Mouse (Mus musculus) layer of hippocampus, postnatal 10 days (tissue): ENCODE results near the gene Zfp821. TPM values are rescaled to one million over a fixed set of nuclear protein-coding genes. Genes with fewer than 3 reads are reported as not detected.

Experiments used
- DNase-seq, 2 experiments: peaks; one replicate each; pipeline ENCODE4 v3.0.0; 2021; ENCODE audit warnings: low spot score in 2 of 2
- long read RNA-seq: library from polyadenylated mRNA; stranded (forward); transcript quantifications from one replicate; pipeline ENCODE4 v2.0.0, GENCODE M21; 2023
- total RNA-seq, 2 experiments: library from RNA; stranded (reverse); gene quantifications; 2 replicates each; pipeline ENCODE4 v1.2.3; 2021

Zfp821 gene
- total RNA-seq: 10 to 100 TPM; 63.7 to 65.0 TPM
- long read RNA-seq, transcript Zfp821-206 (8 exons, 2,033 nt): major isoform, 17 of 58 reads
- long read RNA-seq, transcript Zfp821-201 (9 exons, 2,127 nt): minor isoform, 6 of 58 reads
- long read RNA-seq, partial matches to known transcripts: 6 of 58 reads
- long read RNA-seq, other reads (novel, unspliced or antisense): 26 of 58 reads

DNA sequence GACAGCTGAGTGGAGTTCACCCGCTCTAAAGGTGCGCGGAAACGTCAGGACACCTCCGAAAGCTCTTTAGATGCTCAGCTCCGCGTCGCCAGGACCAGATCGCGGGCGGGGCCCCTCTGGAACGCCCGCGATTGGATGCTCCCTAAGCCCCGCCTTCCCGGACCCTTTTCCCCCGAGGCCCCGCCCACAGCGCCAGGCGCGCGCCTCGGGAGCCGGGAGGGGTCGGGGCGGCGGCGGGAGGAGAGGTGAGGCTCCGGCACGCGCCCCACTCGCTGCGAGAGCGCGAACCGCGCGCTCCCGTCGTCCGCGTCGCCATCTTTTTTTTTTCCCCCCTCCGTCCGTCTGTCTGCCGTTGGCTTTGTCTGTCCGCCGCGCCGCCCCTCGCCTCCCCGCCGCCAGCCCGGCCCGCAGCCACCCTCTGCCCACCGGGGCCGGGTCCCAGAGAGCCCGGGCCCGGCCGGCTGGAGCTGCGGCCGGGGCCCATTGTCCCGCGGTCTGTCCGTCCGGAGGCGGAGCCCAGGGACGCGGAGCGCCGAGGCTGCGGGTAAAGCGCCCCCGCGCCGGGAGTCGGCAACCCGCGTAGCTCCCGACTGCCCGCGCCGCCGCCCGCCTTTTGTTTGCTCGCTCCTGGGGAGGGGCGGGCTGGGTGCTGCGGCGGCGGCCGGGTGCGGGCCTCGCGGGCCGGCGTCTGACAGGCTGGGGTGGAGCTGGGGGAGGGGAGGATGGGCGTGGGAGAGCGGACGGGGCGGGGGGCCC is at the start of gene Zfp821:
TSS of gene Zfp821 (plus strand) at position 227 of the 756 bp plus-strand sequence.
- DNase-seq: peak; percentile 93 to 96

DNA sequence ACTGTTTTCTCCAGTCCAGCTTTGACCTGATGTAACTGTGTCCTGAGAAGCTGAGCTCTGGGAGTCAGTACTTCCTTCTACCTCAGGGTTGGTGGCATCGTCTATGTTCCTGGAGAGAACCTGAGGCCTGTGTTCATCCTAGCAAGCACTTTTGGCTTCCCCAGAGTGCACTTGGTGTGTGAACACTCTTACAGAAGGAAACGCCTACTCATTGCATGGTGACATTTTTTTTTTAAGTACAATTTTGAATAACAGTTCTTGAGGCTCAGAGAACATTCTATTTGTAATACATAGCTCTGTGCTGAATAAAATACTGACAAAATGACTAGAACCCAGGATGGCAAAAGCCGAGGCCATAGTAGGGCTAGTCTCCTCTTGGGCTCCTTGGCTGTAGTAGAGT is 48.5 kb upstream of the Zfp821 start:
- DNase-seq: no peak

DNA sequence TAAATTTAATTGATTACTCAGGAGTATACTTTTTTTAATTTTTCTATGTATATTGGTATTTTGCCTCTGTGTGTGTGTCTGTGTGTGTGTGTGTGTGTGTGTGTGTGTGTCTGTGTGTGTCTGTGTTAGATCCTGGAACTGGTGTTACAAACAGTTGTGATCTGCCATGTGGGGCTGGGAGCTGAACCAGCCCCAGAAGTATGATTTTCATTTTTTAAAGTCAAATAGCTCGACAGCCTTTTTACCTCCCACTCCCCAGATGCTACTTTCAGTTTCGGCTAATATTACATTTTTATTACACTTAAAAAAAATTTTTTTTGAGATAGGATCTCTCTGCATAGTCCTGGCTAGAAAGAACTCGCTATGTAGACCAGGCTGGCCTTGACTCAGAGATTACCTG is 43.0 kb upstream of the Zfp821 start:
- peak in 1 of 2 experiments; percentile 22 for DNase-seq

DNA sequence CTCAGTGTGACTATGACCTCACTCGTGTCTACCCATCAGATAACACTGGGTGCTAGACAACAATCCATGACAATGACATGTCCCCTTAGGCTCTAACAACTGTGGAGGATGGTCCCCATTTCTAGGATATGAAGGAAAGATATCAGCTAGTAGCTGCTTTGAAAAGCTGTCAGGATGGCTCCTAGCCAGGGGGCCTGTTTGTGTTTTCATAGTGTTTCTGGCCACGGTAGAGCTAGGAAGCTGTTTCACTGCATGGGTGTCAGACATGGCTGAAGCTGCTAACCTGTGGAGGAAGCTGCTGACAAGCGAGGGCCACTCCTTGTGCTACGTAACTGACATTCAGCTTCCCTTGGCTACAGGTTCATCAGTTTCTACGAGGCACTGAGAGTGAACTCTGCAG is 38.7 kb upstream of the Zfp821 start:
- peak; percentile 38 to 45 for DNase-seq

DNA sequence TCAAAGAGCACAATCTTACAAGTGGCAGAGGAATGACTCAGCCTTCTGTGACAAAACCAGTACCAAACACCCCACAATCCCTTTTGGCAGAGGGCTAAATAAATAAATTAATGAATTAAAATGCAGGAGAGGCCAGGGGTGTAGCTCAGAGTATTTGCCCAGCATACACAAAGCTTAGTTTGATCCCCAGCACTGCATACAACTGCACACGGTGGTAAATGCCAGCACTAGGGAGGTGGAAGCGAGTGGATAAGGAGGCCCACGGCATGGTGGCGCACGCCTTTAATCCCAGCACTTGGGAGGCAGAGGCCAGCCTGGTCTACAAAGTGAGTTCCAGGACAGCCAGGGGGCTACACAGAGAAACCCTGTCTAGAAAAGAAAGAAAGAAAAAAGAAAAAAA is 32.7 kb upstream of the Zfp821 start:
- DNase-seq: no peak

DNA sequence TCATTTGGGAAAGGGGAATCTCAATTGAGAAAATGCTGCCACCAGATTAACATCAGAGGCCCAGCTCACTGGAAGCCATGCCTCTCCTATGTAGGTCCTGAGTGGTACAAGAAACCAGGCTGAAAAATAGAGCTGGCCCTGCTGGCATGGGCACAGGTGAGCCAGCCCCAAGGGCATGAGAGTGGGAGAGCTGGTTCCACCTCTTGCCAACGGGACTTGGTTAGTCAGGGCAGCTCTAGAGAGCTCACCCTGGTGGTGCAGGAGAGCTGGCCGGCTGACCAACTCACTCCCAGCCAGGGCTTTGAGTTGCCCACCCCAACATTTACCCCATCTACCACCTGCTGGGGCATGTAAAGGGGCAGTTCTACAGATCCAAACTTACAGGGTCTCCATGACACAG is 31.8 kb upstream of the Zfp821 start:
- no peak for DNase-seq

DNA sequence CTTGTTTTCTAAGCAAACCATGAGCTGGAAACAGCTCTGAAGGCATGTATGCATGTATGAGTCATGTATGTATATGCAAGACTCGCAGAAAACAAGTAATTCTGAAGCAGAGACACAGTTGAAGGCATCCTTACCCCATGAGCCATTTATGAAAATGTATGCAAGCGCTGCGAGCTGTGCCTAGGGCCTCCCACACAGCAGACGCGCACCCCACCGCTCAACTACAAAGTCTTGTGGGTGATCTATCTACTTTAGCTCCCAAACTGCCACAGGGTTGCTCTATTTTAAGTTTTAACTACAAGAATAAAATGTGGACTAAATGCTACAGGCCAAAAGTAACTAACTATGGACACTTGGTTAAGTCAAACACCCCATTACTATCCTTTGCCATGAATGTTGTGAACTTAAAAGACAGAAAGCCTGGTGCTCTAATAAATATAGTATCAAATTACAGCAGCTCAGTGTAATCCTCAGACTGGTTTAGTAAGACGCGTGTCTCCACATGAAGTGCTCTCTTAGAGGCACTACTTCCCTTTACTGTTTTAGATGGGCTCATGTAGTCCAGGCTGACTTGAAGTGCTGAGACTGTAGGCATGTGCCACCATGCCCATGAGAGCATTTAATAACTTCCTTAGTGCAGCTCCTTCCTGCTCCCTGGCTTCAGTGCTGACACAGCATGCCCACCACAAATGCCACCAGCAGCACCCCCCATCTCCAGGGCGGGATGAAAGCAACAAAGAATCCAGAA is 29.3 kb upstream of the Zfp821 start:
- DNase-seq: no peak

DNA sequence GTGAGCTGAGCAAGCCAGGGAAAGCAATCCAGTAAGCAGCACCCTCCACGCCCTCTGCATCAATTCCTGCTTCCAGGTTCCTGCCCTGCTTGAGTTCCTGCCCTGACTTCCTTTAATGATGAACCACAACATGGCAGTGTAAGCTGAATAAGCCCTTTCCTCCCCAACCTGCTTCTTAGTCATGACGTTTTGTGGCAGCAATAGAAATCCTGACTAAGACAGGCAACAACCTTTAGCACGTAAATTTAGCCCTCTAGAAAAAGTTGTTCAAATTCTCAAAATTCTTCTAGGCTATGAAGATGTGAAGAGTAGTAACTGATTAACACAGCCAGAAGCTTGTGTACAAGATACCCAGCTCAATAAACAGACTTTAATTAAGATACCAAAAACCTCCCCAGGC is 23.8 kb upstream of the Zfp821 start:
- no peak for DNase-seq

DNA sequence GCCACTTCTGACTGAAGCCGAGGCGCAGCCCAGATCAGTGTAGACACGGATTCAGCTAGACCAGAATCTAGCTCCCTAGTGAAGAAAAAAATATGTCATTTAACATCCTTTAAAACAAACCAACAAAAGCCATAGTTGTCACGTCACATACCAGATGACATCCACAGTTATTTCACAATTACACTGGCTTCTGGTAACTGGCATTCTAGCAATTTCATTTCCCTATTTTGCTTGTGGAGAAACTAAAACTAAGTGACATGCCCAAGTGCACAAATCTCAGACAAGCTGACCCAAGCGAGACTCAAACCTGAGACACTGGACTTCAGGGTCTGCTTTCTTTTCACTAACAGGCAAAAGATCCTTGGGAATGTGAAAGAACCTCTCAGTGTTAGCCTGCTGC is 23.2 kb upstream of the Zfp821 start:
- DNase-seq: no peak

DNA sequence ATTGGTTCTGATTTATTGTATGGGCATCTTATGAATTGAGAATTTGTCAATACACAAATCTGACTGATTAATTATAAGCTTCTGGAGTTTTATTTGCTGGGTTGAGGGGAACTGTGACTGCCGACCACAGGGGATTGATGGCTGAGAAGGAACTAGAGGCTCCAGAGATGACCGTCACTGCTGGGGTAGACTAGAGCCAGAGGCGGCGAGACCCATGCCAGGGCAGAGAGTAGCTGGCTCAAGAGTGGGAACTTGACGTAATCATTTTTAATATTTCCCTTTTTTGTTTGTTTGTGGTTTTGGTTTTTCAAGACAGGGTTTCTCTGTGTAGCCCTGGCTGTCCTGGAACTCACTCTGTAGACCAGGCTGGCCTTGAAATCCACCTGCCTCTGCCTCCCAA is 18.1 kb upstream of the Zfp821 start:
- no peak for DNase-seq

DNA sequence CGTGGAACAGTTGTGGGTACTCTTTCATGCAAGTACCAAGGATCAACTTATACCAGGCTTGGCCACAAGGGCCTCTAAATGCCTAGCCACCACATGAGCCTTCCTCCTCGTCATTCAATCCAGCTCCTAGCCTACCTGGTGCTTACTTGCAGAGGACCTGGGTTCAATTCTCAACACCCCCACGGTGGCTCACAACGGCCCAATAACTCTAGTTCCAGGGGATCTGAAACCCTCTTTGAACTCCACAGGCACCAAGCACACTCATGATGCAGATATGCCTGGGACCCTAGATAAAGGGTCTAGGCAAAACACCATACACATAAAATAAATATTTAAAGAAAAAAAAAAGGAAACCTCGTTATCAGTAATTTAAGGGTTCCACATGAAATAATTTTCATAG is 13.6 kb upstream of the Zfp821 start:
- no peak for DNase-seq

DNA sequence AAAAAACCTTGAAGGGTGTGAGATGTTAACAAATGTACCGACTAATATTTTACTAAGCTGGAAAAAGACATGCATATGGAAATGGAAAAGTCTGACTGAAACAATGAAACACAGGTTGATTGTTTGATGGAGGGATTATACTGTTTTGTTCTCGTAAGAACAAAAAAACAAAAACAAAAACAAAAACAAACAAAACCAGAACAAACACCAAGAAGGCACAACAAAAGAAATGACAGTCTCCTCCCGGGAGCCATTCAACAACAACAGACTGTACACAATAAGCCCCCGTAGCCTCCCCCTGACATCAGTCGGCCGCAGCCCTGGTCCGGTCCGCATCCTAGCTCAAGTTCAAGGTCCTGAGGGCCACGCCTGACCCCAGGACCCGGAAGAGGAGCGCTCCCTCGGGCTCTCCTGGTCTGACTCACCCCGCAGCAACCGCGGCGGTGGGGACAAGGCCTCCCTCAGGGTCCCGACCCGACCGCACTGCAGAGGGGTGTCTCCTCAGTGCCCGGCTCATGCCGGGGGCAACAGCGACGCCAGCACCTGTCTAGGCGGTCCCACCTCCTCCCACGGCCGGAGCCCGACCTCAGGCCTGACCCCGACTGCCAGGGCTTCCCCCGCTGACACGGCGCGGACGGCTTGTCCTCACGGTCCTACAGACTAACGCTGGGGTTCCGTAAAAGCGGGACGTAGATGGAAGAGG is 12.8 kb upstream of the Zfp821 start:
- DNase-seq: no peak

DNA sequence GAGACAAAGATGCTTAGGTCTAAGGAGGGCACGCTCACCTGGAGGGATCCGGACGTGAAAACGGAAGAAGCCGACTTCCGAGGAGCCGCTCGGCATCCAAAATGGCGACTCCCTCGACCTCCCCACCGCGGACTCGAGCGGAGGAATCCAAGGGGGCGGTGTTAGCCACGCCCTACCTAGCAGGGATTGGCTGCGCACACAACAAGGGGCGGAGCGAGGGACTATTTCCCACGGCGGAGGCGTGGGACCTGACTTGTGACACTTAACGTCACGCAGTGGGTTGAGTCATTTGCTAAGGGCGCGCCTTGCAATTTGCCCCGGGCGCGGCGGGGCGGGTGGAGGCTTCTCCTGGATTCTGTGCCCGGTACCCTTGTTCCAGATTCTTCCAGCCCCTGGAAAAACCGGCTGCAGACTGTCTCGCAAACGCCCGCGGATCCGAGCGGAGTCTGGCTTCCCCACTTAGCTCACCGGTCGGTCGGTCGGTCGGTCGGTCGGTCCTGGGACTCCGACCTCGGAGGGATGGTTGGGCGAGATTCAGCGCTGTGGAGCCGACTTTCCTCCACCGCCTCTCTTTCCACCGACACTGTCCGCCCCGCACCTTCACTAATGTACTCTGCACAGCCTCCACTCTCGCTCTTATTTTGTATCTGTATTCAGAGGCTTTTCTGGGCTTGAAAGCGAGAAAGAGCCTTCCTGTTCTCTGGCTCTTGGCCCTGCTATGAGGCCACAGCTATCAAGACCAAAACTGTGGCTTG is 12.0 kb upstream of the Zfp821 start, which contains the start of gene Ist1:
TSS of gene Ist1 (minus strand) at position 115 of the 755 bp plus-strand sequence.
- peak; percentile 98 for DNase-seq

DNA sequence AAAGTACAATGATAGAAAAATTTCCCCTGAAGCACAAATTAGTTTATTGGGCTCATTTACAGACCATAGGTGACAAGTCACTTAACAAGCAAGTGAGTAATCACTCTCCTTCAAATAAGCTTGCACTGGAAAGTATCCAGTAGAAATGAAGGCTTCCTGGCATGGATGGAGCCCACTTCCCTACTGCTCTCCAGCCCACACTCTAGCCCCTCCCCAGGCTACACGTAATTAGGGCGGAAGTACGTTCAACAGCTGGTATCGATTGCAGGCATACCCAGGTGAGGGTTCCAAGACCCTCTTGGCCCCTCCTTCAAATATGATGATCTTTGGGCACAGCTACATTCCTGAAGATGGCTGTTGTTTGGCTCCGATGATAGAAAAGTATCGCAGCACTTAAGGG is 11.2 kb upstream of the Zfp821 start:
- no peak for DNase-seq

DNA sequence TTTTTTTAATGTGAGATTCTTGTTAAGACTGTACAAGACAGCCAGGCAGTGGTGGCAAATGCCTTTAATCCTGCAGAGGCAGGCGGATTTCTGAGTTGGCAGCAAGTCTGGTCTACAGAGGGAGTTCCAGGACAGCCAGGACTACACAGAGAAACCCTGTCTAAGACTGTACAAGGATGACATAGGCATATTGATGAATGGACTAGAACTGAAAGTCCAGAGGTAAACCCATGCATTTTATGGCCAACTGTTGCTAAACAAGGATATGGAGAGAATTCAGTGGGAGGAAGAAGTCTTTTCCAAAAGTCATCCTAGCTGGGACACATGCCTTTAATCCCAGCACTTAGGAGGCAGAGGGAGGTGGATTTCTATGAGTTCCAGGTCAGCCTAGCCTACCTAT is 7.6 kb upstream of the Zfp821 start:
- no peak for DNase-seq

DNA sequence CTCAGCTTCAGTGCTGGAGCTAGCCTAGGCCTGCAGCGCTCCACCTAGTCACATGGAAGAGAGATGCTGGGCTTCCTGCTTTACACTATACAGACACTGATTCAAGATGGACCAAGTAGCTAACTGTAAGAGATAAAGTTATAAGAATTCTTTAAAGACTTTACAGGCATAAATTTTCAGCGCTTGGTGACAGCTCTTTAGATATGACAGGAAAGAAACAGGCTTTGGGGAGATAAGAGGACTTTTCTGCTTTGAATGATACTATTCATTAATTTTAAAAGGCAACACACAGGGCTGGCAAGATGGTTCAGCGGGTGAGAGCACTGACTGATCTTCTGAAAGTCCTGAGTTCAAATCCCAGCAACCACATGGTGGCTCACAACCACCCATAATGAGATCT is 6.9 kb upstream of the Zfp821 start:
- no peak for DNase-seq

DNA sequence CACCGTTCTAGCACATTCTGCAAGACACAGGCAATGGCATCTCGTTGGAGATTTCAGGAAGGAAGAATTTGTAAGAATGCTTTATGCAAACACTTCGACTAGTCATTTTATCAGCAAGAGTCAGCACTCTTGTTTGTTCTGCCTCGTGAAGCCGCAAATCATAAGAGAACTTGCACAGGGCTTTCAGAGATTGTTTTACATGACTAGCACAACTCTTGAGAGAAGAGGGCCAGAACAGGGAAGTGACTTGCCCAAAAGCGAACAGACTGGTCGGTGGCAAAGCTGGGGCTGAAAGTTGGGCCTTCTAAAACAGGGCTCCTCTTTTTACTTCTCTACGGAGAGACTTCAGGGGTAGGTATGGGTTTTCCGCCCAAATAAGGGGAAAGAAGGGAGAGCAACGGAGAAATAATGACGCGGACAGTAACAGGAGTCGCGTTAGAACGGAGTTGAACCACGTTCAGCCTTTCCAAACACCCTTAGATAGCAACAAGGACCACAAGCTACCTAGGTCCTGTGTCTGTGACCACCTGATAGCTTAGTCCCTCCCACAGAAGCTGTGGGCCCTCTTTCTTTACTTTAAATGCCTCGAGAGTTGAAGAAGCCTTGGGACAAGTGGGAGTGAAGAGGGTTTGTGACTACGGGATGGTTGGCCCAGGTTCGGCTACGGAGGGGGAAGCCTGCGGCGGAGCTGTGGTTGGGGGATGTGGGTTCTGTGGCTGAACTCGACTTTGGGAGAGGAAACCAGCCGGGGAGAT is 604 bp upstream of the Zfp821 start:
- no peak for DNase-seq

DNA sequence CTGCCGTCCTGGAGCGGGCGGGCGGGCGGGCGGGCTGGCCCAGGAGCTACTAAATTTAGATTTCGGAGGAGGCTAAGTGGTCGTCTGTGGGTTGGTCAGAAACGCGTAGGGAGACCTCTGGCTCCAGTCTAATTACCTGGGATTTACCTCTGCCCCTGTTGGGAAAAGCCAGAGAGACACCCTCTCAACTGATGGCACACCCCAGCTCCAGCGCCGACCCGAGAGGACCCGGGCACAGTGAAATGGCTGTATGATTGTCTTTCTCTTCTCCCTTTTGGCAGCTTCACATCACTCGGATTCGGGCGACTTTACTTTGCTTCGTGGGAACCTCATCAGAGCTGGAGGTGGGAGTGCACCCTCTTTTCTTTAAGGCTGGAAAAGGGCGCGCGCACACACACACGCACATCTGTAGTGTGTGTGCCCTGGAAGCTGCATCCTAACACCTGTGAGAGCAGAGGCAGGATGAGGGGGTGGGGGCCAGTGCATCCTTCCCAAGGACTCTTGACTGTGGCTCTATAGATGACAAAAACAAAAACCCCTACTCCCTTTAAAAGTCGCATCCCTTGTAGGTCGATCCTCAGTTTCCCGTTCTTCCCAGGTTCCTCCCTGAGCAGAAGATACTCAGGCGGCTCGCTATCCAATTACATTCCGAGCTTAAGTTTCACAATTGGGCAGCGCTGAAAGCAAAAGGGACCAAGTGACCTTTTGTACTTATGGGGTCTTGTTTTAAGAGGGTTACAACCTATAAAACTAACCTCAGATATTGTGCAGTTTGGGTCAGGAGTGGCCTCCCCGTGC is 929 bp downstream of the Zfp821 start:
- peak; percentile 25 to 41 for DNase-seq

DNA sequence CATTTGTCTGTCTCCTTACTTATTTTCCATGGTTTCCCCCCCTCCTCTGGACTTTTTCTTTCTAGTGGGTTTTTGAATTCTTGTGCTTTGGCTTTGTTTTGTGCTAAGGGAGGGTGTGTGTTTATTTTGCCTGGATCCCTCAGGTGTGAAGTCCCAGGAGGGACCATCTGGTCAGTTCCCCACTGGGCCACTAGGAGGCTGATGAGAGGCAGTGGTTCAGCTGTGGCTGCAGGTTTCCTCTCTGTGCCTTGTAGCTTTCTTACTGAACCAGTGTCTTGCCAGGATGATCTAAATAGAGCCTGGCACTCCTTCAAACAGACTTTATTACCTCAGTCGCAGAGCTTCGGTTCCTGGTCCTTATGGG is 1.5 kb downstream of the Zfp821 start:
- DNase-seq: peak; percentile 72 to 79
